Mouse (Mus musculus): ENCODE measurements around the gene Nln. TPM values are rescaled to one million over a fixed set of nuclear protein-coding genes. Genes with fewer than 3 reads are reported as not detected.
A peak's percentile ranks its signal among the peaks of the same experiment; 100 is the strongest.

The Nln gene
- polyA plus RNA-seq, 1 experiment from 2014 or later, result 17.6 TPM

DNA sequence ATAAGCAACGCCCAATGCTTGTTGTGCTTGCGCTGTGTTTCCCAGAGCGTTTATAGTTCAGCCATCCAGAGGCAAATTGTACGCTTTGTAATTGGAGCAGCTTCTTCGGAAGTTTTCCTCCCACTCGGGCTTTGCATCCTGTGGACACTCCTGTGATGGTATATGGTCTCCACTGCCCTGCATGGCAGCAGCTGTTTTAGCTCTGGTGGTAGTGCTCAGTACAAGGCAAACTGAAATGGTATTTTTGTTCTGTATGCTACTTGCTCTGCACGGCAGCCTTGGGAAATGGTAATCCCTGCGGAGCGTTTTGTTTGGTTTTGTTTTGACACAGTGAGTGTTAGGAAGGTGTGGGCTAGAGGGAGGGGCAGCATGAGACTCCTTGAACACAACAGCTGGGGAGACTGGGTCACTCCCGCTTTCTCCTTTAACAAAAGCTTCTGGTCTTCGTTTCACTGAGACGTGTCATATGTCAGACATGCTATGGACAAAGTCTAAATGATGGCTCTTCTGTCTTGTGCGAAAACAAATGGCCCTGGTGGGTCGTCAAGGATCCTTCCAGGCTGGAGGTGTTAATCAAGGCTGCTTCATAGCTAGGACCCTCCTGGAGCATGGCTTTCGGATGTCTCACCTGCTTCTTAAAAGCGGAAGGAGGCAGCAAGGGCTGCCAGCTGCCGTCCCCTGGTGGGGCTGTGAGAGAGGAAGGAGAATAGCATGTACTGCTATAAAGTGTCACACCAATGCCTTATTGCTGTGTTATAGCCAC, 12.8 kb upstream of the Nln start:
- no peak overlapping the region for H3K9ac ChIP-seq (replicated peaks)
- peaks cover 5% of the 10 kb centered on the region; the same call in 1 of the 2 replicates for H3K4me1 ChIP-seq (replicated peaks)
- 50% methylated on average over 17 of the region's 17 CpGs for WGBS
- no peak for ATAC-seq (ENCODE audit: insufficient number of reproducible peaks, insufficient read depth, low FRiP score, low TSS enrichment, low read depth)
- peaks cover 29% of the 10 kb centered on the region for H3K36me3 ChIP-seq
- no peak overlapping the region for H3K4me3 ChIP-seq (replicated peaks)
- H3K9me3 ChIP-seq, result no peaks in the 10 kb centered on the region
- no peak overlapping the region for H3K4me2 ChIP-seq
- H3K27ac ChIP-seq, result no peak overlapping the region
- no peaks in the 10 kb centered on the region for H3K27me3 ChIP-seq

- Histone ChIP-seq H3K9ac (replicated peaks) (no peak overlapping the region), H3K36me3 (peaks cover 33% of the 10 kb centered on the region), H3K4me3 (replicated peaks) (no peak overlapping the region), H3K27me3 (no peaks in the 10 kb centered on the region), H3K9me3 (no peaks in the 10 kb centered on the region), H3K27ac (no peak overlapping the region), H3K4me1 (replicated peaks) (peaks cover 4% of the 10 kb centered on the region; the same call in 1 of the 2 replicates), H3K4me2 (no peak overlapping the region)
- WGBS, result 96% methylated on average over 2 of the region's 2 CpGs
- ATAC-seq (ENCODE audit: insufficient number of reproducible peaks, insufficient read depth, low FRiP score, low TSS enrichment, low read depth), result no peak
Measured at GRCm38 (mm10) chr13:104114827-104115226, 5.4 kb upstream of the Nln start.

- WGBS, result 91% methylated on average over 4 of the region's 4 CpGs
Measured at GRCm38 (mm10) chr13:104113782-104114181, 4.4 kb upstream of the Nln start.

DNA sequence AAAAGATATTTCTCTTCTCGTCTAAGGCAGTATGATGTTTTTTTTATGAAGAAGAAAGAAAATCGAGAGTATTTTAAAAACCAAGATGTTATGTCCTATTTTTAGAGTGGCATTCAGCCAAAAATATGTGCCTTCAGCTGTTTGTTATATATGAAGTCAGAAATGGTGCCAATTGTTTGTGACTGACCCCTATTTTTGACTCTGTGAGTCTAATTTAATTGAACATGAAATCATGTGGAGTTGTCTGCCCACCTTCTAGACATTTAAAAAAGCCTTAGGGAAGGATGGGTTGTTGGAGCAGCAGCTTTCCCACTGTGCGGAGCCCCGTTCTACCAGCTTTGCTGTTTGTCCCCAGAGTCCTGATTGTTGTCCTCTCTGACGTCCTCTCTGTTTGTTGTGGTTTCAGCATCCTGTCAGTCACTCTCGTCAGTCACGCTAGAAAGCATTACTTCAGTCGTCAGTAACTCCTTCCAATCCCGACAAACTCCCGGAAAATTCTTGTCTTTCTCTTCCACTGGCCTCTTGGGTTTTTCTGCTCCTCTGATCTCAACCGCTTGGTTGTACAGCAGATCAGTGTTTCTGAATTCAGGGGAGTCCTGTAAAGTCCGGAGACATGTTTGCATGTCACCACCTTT, 3.0 kb upstream of the Nln start:
- no peak for ATAC-seq (ENCODE audit: insufficient number of reproducible peaks, insufficient read depth, low FRiP score, low TSS enrichment, low read depth)
- Histone ChIP-seq H3K4me2 (no peak overlapping the region), H3K36me3 (peaks cover 20% of the 10 kb centered on the region; the same call in 1 of the 2 replicates), H3K9me3 (no peaks in the 10 kb centered on the region), H3K27me3 (no peaks in the 10 kb centered on the region), H3K4me1 (replicated peaks) (peaks cover 9% of the 10 kb centered on the region; the same call in 1 of the 2 replicates), H3K27ac (no peak overlapping the region), H3K4me3 (replicated peaks) (no peak overlapping the region), H3K9ac (replicated peaks) (no peak overlapping the region)
- 72% methylated on average over 12 of the region's 12 CpGs for WGBS

More at GRCm38 (mm10) chr13:104113782-104114181, 4.4 kb upstream of the Nln start:
- ATAC-seq (ENCODE audit: insufficient number of reproducible peaks, insufficient read depth, low FRiP score, low TSS enrichment, low read depth), result no peak
- peaks cover 27% of the 10 kb centered on the region for H3K36me3 ChIP-seq
- no peaks in the 10 kb centered on the region for H3K27me3 ChIP-seq
- no peak overlapping the region for H3K27ac ChIP-seq
- no peaks in the 10 kb centered on the region for H3K9me3 ChIP-seq
- no peak overlapping the region for H3K4me3 ChIP-seq (replicated peaks)
- no peak overlapping the region for H3K4me2 ChIP-seq
- peaks cover 4% of the 10 kb centered on the region; the same call in 1 of the 2 replicates for H3K4me1 ChIP-seq (replicated peaks)
- no peak overlapping the region for H3K9ac ChIP-seq (replicated peaks)

- Histone ChIP-seq H3K36me3 (peaks cover 7% of the 10 kb centered on the region; the same call in 1 of the 2 replicates), H3K9me3 (no peaks in the 10 kb centered on the region), H3K27me3 (no peaks in the 10 kb centered on the region), H3K9ac (replicated peaks) (peak overlapping the region; percentile 76; the same call in 1 of the 2 replicates), H3K4me3 (replicated peaks) (peak overlapping the region; percentile 80), H3K27ac (no peak overlapping the region), H3K4me1 (replicated peaks) (peaks cover 9% of the 10 kb centered on the region; the same call in 1 of the 2 replicates), H3K4me2 (peak overlapping the region; percentile 99)
- WGBS, result 58% methylated on average over 7 of the region's 7 CpGs
- ATAC-seq (ENCODE audit: insufficient number of reproducible peaks, insufficient read depth, low FRiP score, low TSS enrichment, low read depth), result no peak
Measured at GRCm38 (mm10) chr13:104110526-104110925, 1.1 kb upstream of the Nln start.

DNA sequence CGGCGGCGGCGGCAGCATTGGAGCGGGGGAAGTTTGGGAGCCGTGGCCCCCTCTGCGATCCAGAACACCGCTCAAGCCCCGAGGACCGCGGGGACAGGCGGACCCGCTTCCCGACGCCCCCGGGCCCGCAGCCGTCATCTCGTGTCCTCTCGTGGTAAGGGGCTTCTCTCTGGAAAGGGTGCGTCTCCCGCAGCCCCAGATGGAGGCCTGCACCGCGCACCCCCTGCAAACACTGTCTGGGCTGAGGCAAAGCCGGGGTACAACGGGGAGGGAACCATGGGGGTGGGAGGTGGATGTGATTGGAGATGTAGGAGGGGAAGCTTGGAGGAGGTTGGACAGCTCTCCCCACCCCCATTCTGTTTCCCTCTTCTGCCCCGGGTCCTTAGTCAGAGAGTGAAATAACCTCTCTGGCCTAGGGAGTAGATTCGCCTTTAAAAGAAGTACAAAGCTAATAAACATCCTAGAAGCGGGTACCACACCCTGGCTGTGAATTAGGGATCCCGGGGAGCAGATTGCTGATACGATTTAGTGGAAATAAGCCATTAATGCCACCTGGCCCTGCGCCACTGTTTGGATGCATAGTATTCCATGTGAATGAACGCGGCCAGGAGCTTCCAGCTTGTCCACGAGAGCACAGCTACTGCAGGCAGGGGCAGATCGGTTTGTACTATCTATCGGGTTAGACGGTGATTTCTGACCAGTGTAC, 555 bp upstream of the Nln start:
- Histone ChIP-seq H3K9ac (replicated peaks) (peak overlapping the region; percentile 76), H3K4me2 (peak overlapping the region; percentile 99), H3K27ac (peak overlapping the region; percentile 77), H3K4me1 (replicated peaks) (peaks cover 9% of the 10 kb centered on the region; the same call in 1 of the 2 replicates), H3K36me3 (peaks cover 6% of the 10 kb centered on the region; the same call in 1 of the 2 replicates), H3K9me3 (no peaks in the 10 kb centered on the region), H3K4me3 (replicated peaks) (peak overlapping the region; percentile 80), H3K27me3 (no peaks in the 10 kb centered on the region)
- 2% methylated on average over 38 of the region's 38 CpGs for WGBS
- peak; percentile 83 for ATAC-seq (ENCODE audit: insufficient number of reproducible peaks, insufficient read depth, low FRiP score, low TSS enrichment, low read depth)

DNA sequence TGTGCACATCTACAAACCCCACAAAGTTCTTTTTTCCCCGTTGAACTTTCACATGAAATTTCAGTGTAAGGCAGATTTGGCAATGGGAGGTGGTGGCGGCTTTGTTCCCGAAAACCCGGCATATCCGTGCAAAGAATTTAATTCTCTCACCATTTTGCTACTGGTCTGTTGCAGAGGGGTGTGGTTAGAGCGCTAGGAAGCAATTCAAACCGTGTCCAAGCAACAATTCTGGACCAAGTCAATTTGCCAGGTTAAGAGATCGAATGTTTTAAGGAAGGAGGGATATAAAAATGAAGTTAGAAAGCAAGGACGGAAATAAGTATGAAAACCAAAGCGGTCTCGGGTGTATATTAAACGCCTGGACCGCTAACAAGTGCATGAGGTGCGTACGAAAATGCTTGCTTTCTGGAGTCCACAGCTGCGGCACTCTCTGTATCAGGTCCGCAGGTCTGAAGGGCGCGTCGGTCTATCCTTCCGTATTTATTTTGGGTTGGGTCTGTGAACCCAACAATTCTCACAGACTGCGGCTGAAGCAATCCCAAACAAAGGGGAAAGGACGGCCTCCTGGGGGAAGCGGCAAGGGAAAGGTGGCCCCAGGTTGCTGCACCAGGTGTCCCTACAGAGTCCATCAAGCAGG, 645 bp downstream of the Nln start:
- ATAC-seq (ENCODE audit: insufficient number of reproducible peaks, insufficient read depth, low FRiP score, low TSS enrichment, low read depth), result no peak; the same call in 1 of the 2 replicates
- Histone ChIP-seq H3K27me3 (no peaks in the 10 kb centered on the region), H3K27ac (no peak overlapping the region), H3K36me3 (peaks cover 6% of the 10 kb centered on the region; the same call in 1 of the 2 replicates), H3K4me2 (peak overlapping the region; percentile 99), H3K4me1 (replicated peaks) (peaks cover 9% of the 10 kb centered on the region; the same call in 1 of the 2 replicates), H3K9me3 (peaks cover 9% of the 10 kb centered on the region; the same call in 1 of the 2 replicates), H3K9ac (replicated peaks) (peak overlapping the region; percentile 72), H3K4me3 (replicated peaks) (peak overlapping the region; percentile 80)
- WGBS, result under 1% methylated on average over 24 of the region's 24 CpGs

DNA sequence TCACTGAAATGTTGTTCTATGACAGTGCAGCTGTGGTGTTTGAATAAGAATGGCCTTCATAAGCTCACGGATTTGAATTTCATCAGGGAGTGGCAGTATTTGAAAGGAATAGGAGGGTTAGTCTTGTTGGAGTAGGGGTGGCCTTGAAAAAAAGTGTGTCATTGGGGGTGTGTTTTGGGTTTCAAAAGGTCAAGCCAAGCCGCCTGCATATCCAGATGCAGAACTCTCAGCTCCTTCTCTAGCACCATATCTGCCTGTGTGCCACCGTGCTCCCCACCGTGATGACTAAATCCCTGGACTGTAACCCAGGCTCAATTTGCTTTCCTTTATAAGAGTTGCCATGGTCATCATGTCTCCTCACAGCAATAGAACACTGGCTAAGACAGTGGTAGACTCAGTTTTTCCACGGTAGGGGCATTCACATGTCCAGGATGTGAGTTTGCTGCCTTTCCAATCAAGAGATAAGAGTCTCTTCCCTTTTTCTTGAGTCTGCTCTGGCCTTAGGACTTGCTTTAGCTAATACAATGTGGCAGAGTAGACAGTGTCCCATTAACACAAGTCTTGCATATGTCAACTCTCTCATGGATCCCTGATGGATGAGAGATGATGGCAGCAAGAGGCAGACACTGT, 7.7 kb downstream of the Nln start:
- H3K27ac ChIP-seq, result no peak overlapping the region
- H3K4me1 ChIP-seq (replicated peaks), result no peaks in the 10 kb centered on the region
- no peaks in the 10 kb centered on the region; the same call in 1 of the 2 replicates for H3K36me3 ChIP-seq
- no peak overlapping the region for H3K4me2 ChIP-seq
- no peak for ATAC-seq (ENCODE audit: insufficient number of reproducible peaks, insufficient read depth, low FRiP score, low TSS enrichment, low read depth)
- peaks cover 10% of the 10 kb centered on the region; the same call in 1 of the 2 replicates for H3K9me3 ChIP-seq
- H3K4me3 ChIP-seq (replicated peaks), result no peak overlapping the region
- WGBS, result 89% methylated on average over 5 of the region's 5 CpGs
- no peaks in the 10 kb centered on the region for H3K27me3 ChIP-seq
- no peak overlapping the region for H3K9ac ChIP-seq (replicated peaks)

- Histone ChIP-seq H3K36me3 (no peaks in the 10 kb centered on the region; the same call in 1 of the 2 replicates), H3K4me3 (replicated peaks) (no peak overlapping the region), H3K9ac (replicated peaks) (no peak overlapping the region), H3K9me3 (peaks cover 10% of the 10 kb centered on the region; the same call in 1 of the 2 replicates), H3K4me2 (no peak overlapping the region), H3K27ac (no peak overlapping the region), H3K4me1 (replicated peaks) (no peaks in the 10 kb centered on the region), H3K27me3 (no peaks in the 10 kb centered on the region)
- no peak for ATAC-seq (ENCODE audit: insufficient number of reproducible peaks, insufficient read depth, low FRiP score, low TSS enrichment, low read depth)
- WGBS, result 88% methylated on average over 4 of the region's 4 CpGs
Measured at GRCm38 (mm10) chr13:104100416-104100815, 9.0 kb downstream of the Nln start.

DNA sequence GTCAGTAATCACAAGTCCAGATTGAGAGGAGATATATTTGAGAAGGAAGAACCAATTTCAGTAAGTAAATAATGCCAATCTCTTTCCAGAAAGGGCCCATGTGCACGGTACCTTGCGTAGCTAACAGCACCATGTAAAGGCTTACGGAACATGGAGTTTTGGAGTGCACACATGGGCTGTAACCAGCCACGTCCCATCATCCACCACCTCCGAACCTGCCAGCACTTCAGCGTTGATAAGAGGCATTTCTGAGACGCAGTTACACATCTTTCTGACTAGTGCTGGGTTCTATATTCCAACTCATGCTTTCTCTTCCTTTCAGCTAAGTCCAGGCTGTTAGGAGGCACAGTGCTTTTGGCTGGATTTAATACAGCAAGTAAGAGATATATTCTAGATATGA, 12.2 kb downstream of the Nln start:
- no peak overlapping the region for H3K9ac ChIP-seq (replicated peaks)
- WGBS, result 91% methylated on average over 7 of the region's 7 CpGs
- ATAC-seq (ENCODE audit: insufficient number of reproducible peaks, insufficient read depth, low FRiP score, low TSS enrichment, low read depth), result no peak

More for the DNA sequence above, 12.2 kb downstream of the Nln start:
- no peaks in the 10 kb centered on the region for H3K9me3 ChIP-seq
- no peaks in the 10 kb centered on the region for H3K36me3 ChIP-seq
- peaks cover 6% of the 10 kb centered on the region; the same call in 1 of the 2 replicates for H3K4me1 ChIP-seq (replicated peaks)
- no peak overlapping the region for H3K4me2 ChIP-seq
- H3K27ac ChIP-seq, result no peak overlapping the region
- H3K4me3 ChIP-seq (replicated peaks), result no peak overlapping the region
- no peaks in the 10 kb centered on the region for H3K27me3 ChIP-seq
